Mouse (Mus musculus) hindbrain, embryonic 14.5 days (tissue): ENCODE results near the gene Gm48552. TPM values are rescaled to one million over a fixed set of nuclear protein-coding genes. Genes with fewer than 3 reads are reported as not detected.
A peak's percentile ranks its signal among the peaks of the same experiment; 100 is the strongest.

Experiments used
- ATAC-seq: fragments of 200-750 bp; cut with Nextera tagmentation; 2 replicates; pipeline ENCODE4 v1.8.0; 2017; ENCODE audit warnings: moderate number of reproducible peaks, mild to moderate bottlenecking, moderate TSS enrichment, moderate library complexity; ENCODE audit not compliant: low FRiP score
- DNase-seq: peaks from one replicate; pipeline ENCODE4 v3.0.0-alpha.2; 2015; ENCODE audit warnings: low spot score
- H3K27ac ChIP-seq: fragments of 300-500 bp; sonication (generic); 2 replicates; pipeline ENCODE4 v1.5.1; 2014; ENCODE audit warnings: mild to moderate bottlenecking, moderate library complexity
- H3K27me3 ChIP-seq: fragments of 300-500 bp; sonication (generic); 2 replicates; pipeline ENCODE4 v1.6.1; 2014; ENCODE audit warnings: mild to moderate bottlenecking, low read length, mixed read lengths; ENCODE audit not compliant: control insufficient read depth, insufficient read depth
- H3K36me3 ChIP-seq: fragments of 300-500 bp; sonication (generic); replicated peaks from 2 replicates; pipeline ENCODE4 v1.6.1; 2014; ENCODE audit not compliant: control insufficient read depth, insufficient read depth
- H3K4me1 ChIP-seq: fragments of 300-500 bp; sonication (generic); replicated peaks from 2 replicates; pipeline ENCODE4 v1.6.1; 2014; ENCODE audit warnings: antibody characterized with exemption, low read length, mixed read lengths; ENCODE audit not compliant: control insufficient read depth, insufficient read depth
- H3K4me2 ChIP-seq: fragments of 300-500 bp; sonication (generic); replicated peaks from 2 replicates; pipeline ENCODE4 v1.6.1; 2014; ENCODE audit warnings: mild to moderate bottlenecking, moderate library complexity
- H3K4me3 ChIP-seq: fragments of 300-500 bp; sonication (generic); replicated peaks from 2 replicates; pipeline ENCODE4 v1.5.1; 2014; ENCODE audit warnings: mild to moderate bottlenecking, low read length
- H3K9ac ChIP-seq: fragments of 300-500 bp; sonication (generic); 2 replicates; pipeline ENCODE4 v1.6.1; 2014
- H3K9me3 ChIP-seq: fragments of 300-500 bp; sonication (generic); 2 replicates; pipeline ENCODE4 v1.6.1; 2016; ENCODE audit warnings: low read length; ENCODE audit not compliant: control insufficient read depth
- WGBS: fragments of 180-500 bp; shearing (Covaris S2); extraction: QIAGEN DNeasy Blood & Tissue Kit; methylation state at CpG from one replicate; pipeline ENCODE4 v1.1.7; 2014; 5-methylcytosine and 5-hydroxymethylcytosine counted together
- polyA plus RNA-seq: library from polyadenylated mRNA; unstranded; fragments of >200 nt; fragmentation: Nextera tagmentation; extraction: Ambion mirVana; gene quantifications from 2 replicates; pipeline ENCODE4 v1.2.1, GENCODE M21; 2014

Gm48552 gene
- polyA plus RNA-seq, 1 experiment from 2014 or later: 1.9 TPM

DNA sequence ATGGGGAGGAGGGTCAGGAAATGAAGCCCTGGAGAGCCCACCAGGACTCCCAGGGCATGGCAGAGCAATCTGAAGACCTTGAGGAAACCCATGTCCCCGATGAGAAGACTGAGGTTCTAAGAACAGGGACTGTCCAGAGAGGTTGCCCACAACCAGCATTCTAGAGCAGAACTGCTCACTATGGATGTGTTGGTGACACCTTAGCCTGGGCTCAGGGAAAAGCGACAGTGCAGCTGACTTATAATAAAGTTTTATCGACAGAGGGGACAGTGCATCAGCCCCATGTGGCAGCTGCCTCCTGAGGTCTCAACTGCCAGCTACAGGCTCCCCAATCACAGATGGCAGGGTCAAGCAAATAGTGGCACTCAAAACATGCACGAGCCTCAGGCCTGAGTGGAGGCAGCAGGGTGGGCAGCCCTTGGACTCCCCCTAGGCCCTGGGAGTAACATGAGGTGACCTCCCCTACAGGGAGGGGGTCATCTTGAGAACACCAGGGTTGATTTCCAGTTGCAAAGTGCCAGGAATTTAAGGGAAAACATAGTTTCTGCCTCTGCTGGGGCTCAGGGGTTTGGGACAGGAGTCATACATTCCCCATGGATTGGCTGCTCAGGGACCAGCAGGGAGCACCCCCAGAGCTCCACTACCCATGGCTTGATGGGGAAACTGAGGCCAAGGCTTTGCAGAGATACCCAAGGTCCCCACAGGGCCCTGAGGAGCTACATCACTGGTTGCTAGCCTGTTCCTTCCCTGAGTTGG lies 32.4 kb downstream of the Gm48552 start:
- Histone ChIP-seq H3K9me3 (no peaks in the 10 kb centered on the region), H3K4me1 (peaks cover 30% of the 10 kb centered on the region), H3K9ac (no peak overlapping the region), H3K4me3 (no peak overlapping the region), H3K27ac (no peak overlapping the region), H3K36me3 (peaks cover 12% of the 10 kb centered on the region; the same call in 1 of the 2 replicates), H3K4me2 (no peak overlapping the region), H3K27me3 (peaks cover 15% of the 10 kb centered on the region)
- DNase-seq (no peak), ATAC-seq (no peak)
- 77% methylated on average over 4 of the region's 4 CpGs for WGBS

DNA sequence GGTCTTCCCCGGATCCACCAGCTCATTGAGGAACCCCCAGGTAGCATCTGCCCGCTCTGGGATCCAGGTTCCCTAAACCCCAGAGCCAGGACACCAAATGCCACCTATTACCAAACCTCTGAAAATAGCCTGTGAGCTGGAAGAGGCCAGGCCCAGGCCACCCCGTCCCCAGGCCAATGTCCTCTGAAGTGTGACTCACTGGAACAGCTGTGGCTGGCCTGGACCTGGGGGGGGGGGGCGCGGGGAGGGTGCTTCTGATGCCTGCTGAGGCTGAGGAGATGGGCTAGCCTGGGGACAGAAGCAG lies 32.9 kb downstream of the Gm48552 start:
- Histone ChIP-seq H3K4me3 (no peak overlapping the region), H3K36me3 (peaks cover 12% of the 10 kb centered on the region; the same call in 1 of the 2 replicates), H3K4me1 (peaks cover 35% of the 10 kb centered on the region), H3K9ac (no peak overlapping the region), H3K9me3 (no peaks in the 10 kb centered on the region), H3K27ac (no peak overlapping the region), H3K27me3 (peaks cover 18% of the 10 kb centered on the region), H3K4me2 (no peak overlapping the region)
- DNase-seq: no peak
- WGBS: 79% methylated on average over 4 of the region's 5 CpGs
- no peak for ATAC-seq

DNA sequence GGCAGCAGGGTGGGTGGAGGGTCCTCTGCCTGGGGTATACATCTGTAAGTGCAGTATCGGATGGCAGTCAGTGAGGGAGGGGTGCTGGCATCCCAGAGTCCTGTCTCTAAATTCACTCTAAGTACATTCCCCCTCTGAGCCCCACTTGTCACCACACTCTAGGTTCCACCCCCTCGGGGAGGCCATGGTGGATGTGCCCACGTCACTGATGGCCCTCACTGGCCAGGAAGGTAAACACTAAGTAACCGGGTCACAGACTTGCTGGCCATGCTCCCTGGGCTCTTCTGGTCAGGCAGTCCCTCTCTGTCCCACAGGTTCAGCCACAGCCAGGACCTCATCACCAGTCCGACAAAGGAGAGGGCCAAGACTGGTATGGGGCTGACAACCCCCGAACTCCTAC lies 33.4 kb downstream of the Gm48552 start:
- DNase-seq (no peak), ATAC-seq (no peak)
- WGBS: 91% methylated on average over 6 of the region's 6 CpGs

DNA sequence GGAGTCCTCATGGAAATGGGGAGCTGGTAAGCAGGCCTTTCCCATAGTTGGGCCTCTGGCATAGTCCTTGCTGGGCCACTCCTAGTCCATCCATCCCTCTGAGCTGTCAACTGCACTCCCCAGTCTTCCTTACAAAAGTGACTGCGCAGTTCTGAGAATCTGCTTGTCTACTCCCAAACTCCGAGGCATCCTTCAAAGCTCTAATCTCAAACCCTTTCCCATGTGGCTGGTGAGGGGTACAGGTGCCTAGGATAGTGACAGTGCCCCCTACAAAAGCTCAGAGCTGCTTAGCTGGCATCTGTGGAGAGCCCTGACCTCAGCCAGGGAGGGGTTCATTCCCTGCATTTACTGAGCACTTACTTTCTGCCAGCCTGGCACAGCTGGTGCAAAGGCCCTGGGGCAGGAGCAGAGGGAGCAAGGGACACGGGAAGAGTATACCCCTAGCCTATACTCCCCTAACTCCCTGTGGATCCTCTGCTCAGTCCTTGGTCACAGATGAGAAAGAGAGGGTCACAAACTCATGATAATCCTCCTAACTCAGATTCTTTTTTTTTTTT lies 33.9 kb downstream of the Gm48552 start:
- H3K4me2 ChIP-seq: no peak overlapping the region
- peaks cover 37% of the 10 kb centered on the region for H3K4me1 ChIP-seq
- no peak overlapping the region for H3K9ac ChIP-seq
- peaks cover 28% of the 10 kb centered on the region for H3K27me3 ChIP-seq
- ATAC-seq (no peak), DNase-seq (no peak)
- no peak overlapping the region for H3K27ac ChIP-seq
- H3K9me3 ChIP-seq: no peaks in the 10 kb centered on the region
- no peak overlapping the region for H3K4me3 ChIP-seq
- 78% methylated on average over 3 of the region's 3 CpGs for WGBS
- 0 out of 2 replicates have a peak, but pooled peaks cover 12% of the 10 kb centered on the region for H3K36me3 ChIP-seq

More for the DNA sequence above, 33.4 kb downstream of the Gm48552 start:
- H3K36me3 ChIP-seq: peaks cover 12% of the 10 kb centered on the region; the same call in 1 of the 2 replicates
- H3K4me2 ChIP-seq: no peak overlapping the region
- no peak overlapping the region for H3K4me3 ChIP-seq
- no peaks in the 10 kb centered on the region for H3K9me3 ChIP-seq
- no peak overlapping the region for H3K27ac ChIP-seq
- H3K4me1 ChIP-seq: peaks cover 38% of the 10 kb centered on the region
- peaks cover 22% of the 10 kb centered on the region for H3K27me3 ChIP-seq
- H3K9ac ChIP-seq: no peak overlapping the region

DNA sequence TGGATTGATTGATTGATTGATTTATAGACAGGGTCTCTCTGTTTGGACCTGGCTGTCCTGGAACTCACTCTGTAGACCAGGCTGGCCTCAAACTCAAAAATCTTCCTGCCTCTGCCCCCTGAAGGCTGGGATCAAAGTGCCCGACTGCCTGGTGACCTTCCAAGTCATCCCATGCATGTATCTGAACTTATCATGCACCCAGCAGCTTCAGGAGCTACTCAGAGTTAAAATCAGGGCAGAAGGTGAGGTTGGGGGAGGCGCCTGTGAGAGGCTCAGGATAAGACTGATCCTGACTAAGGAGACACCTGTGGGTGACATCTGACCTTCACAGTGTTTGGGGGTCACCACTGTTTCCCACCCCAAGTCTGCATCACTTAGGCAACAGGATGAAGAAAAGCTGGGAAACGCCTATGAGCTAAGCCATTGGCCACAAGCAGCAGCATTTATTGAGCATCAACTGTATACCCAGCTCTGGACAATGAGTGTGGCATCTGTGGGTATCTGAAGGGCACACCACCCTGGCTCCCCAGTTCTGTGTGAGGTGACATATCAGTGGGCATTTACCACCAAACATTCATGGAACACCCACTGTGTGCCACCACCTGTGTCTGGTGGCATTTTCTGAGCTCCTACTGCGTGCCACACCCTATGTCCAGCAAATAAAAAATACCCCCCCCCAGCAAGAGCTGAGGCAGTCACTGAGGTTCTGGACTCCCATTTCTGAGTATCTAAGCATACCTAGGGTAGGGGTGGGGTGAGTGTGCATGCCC lies 34.9 kb downstream of the Gm48552 start:
- Histone ChIP-seq H3K36me3 (0 out of 2 replicates have a peak, but pooled peaks cover 12% of the 10 kb centered on the region), H3K4me3 (no peak overlapping the region), H3K27me3 (peaks cover 37% of the 10 kb centered on the region), H3K9me3 (no peaks in the 10 kb centered on the region), H3K9ac (0 out of 2 replicates have a peak overlapping the region, but pooled peaks have one; percentile 1), H3K27ac (peak overlapping the region; percentile 44; the same call in 1 of the 2 replicates), H3K4me2 (0 out of 2 replicates have a peak overlapping the region, but pooled peaks have one; percentile 66), H3K4me1 (peaks cover 28% of the 10 kb centered on the region)
- ATAC-seq (no peak), DNase-seq (no peak)
- WGBS: 76% methylated on average over 4 of the region's 4 CpGs

DNA sequence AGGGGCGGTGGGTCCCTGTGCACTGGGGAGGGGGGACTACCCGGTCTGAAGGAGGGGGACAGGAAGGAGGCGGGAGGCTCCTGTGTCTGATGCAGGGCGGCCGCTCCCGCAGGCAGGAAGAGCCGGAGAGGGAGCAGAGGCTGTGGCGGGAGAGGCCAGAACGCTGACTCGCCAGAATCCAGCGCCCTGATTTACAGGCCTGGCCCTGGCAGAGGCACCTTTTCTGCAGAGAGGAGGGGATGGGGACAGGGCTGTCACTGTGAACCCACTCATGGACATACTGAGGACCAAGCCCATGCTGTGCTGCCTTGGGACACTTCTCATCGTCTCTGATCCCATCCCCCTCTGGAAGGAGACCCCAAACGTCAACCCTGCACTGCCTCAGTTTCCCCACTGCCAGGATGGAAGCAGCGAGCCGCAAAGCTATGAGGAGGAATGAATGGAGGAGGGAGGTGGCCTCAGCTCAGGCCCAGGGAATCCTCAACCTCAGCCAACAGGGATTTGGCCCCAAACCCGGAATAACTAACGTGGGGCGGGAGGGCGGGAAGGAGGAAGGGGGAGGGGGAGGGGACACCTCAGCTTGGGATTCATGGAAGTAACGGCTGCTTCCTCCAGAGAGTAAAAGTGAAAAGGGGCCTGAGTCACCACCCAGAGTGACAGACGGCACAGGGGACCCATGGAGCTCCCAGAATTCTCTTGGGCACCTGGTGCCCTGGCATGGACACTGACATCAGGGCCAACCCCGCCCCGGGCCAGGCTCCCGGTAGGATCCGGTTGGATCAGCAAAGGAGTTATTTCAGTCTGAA lies 35.6 kb downstream of the Gm48552 start:
- Histone ChIP-seq H3K4me3 (no peak overlapping the region), H3K27ac (peak overlapping the region; percentile 44; the same call in 1 of the 2 replicates), H3K4me2 (peak overlapping the region; percentile 66), H3K27me3 (peaks cover 40% of the 10 kb centered on the region), H3K36me3 (0 out of 2 replicates have a peak, but pooled peaks cover 8% of the 10 kb centered on the region), H3K9ac (peak overlapping the region; percentile 24; the same call in 1 of the 2 replicates), H3K4me1 (peaks cover 28% of the 10 kb centered on the region), H3K9me3 (no peaks in the 10 kb centered on the region)
- no peak for ATAC-seq
- 6% methylated on average over 25 of the region's 25 CpGs for WGBS
- DNase-seq: no peak

DNA sequence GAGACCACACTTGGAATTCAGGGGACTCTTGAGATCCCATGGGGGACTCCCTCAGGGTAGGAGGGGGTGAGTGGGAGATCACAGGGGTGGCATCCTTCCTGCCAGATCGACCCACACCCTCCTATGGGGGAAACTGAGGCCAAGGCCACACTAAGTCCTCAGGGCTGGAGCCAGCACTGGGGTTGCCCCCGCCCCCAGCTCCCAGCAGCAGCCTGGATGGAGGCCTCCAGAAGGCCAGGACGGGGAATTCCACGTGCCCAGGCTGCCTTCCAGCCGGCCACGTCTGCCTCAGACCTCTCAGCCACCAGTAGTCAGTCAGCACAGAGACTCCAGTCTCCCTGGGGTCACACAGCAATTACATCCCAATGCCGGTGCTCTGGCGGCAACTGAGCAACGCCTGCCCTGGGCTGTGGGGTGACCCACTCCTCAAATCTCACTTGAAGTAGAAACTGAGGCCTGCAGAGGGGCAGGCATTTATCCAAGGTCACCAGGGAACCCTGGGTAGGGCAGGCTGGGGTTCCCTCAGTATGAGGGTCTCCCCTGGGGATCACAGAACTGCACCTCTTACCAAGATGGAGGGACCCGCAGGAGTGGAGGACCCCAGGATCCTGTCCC lies 36.5 kb downstream of the Gm48552 start:
- peaks cover 33% of the 10 kb centered on the region for H3K4me1 ChIP-seq
- H3K27me3 ChIP-seq: peaks cover 40% of the 10 kb centered on the region
- ATAC-seq: no peak
- no peaks in the 10 kb centered on the region for H3K9me3 ChIP-seq
- peak overlapping the region; percentile 66 for H3K4me2 ChIP-seq
- H3K4me3 ChIP-seq: 0 out of 2 replicates have a peak overlapping the region, but pooled peaks have one; percentile 2
- no peak overlapping the region for H3K9ac ChIP-seq
- WGBS: 27% methylated on average over 10 of the region's 10 CpGs
- DNase-seq: no peak
- H3K36me3 ChIP-seq: 0 out of 2 replicates have a peak, but pooled peaks cover 2% of the 10 kb centered on the region
- no peak overlapping the region for H3K27ac ChIP-seq

DNA sequence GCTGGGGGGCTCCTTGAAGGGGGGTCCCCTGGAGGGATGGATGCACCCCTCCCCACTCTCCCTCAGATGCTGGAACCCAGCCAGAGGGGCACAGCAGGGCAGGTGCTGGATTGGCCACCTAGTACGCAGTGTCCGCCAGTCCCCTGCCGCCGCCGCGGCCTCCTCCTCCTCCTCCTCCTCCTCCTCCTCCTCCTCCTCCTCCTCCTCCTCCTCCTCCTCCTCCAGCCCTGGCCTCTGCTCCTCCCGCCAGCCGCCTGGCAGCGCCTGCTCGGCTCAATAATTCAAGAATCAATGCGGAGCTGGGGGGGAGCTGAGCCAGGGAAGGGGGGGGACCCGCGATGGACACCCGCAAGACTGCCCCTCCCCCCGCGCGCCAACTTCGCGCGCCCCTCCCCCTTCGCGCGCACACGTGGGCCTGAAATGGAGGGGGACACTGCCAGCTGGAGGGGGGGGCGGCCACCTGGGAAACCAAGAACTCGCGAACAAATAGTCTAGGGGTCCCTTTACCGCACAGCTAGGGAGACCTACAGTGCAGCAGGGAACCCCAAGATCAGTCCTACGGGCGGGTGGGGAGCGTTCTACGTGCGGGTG lies 37.4 kb downstream of the Gm48552 start:
- ATAC-seq (no peak), DNase-seq (no peak)
- H3K27me3 ChIP-seq: peaks cover 40% of the 10 kb centered on the region
- under 1% methylated on average over 17 of the region's 33 CpGs for WGBS
- H3K4me1 ChIP-seq: peaks cover 36% of the 10 kb centered on the region
- no peaks in the 10 kb centered on the region for H3K36me3 ChIP-seq
- no peak overlapping the region for H3K27ac ChIP-seq
- peak overlapping the region; percentile 66 for H3K4me2 ChIP-seq
- no peaks in the 10 kb centered on the region for H3K9me3 ChIP-seq
- peak overlapping the region; percentile 57 for H3K9ac ChIP-seq
- peak overlapping the region; percentile 39 for H3K4me3 ChIP-seq
